Mouse (Mus musculus) CH12.LX (cell line): Measurements from ENCODE around the gene Ces1b. TPM values are rescaled to one million over a fixed set of nuclear protein-coding genes. Genes with fewer than 3 reads are reported as not detected.

Experiments used
- DNase-seq: peaks from one replicate; pipeline ENCODE4 v3.0.0-alpha.2; 2013; ENCODE audit errors: extremely low read depth
- H3K27ac ChIP-seq: 2 replicates; pipeline ENCODE4 v1.5.1; 2012; ENCODE audit warnings: low read depth, mild to moderate bottlenecking, control low read depth, moderate library complexity; ENCODE audit not compliant: insufficient read depth
- H3K27me3 ChIP-seq: replicated peaks from 2 replicates; pipeline ENCODE3; 2012; ENCODE audit warnings: inconsistent platforms
- H3K36me3 ChIP-seq, 2 experiments: replicated peaks in 1 of 2; 2 replicates each; pipeline versions ENCODE3 to v1.6.1; 2012; ENCODE audit warnings: inconsistent platforms in 1 of 2, low read length in 1 of 2, mild to moderate bottlenecking in 1 of 2, mixed read lengths in 1 of 2, moderate library complexity in 1 of 2; ENCODE audit not compliant: control insufficient read depth in 1 of 2, insufficient read depth in 1 of 2
- H3K4me1 ChIP-seq, 2 experiments: 2 replicates each; pipeline ENCODE4 v1.6.1; 2012; ENCODE audit warnings: inconsistent platforms in 1 of 2, moderate library complexity in 1 of 2; ENCODE audit not compliant: insufficient read depth in 2 of 2, control insufficient read depth in 1 of 2
- H3K4me2 ChIP-seq: 2 replicates; pipeline ENCODE4 v1.6.1; 2012; ENCODE audit warnings: low read depth, mild to moderate bottlenecking, control low read depth; ENCODE audit not compliant: poor library complexity, insufficient read depth, severe bottlenecking
- H3K4me3 ChIP-seq, 3 experiments: fragments of 150-350 bp in 1 of 3; sonication (generic) in 1 of 3; replicated peaks in 1 of 3; 2 replicates each; pipeline versions ENCODE3 to v1.5.1; 2011 to 2012; ENCODE audit warnings: low read depth in 2 of 3, low read length in 2 of 3, mild to moderate bottlenecking in 2 of 3, moderate library complexity in 2 of 3, control low read depth in 1 of 3, improper control_type of control experiment in 1 of 3, inconsistent platforms in 1 of 3, mixed read lengths in 1 of 3; ENCODE audit not compliant: poor library complexity in 1 of 3
- H3K79me2 ChIP-seq: replicated peaks from 2 replicates; pipeline ENCODE4 v1.6.1; 2012; ENCODE audit warnings: mild to moderate bottlenecking, moderate library complexity; ENCODE audit not compliant: control insufficient read depth, poor library complexity, insufficient read depth, severe bottlenecking; ENCODE audit errors: extremely low read depth
- H3K9ac ChIP-seq: 2 replicates; pipeline ENCODE4 v1.6.1; 2012; ENCODE audit warnings: low read depth, mild to moderate bottlenecking, control low read depth, moderate library complexity; ENCODE audit not compliant: insufficient read depth
- H3K9me3 ChIP-seq: replicated peaks from 2 replicates; pipeline ENCODE3; 2012; ENCODE audit warnings: low read length, inconsistent platforms, mixed read lengths
- BHLHE40 ChIP-seq: IDR thresholded peaks from 2 replicates; pipeline ENCODE4 v1.6.1; 2011; ENCODE audit warnings: mild to moderate bottlenecking, low read depth, low read length, improper control_type of control experiment
- CHD2 ChIP-seq: IDR thresholded peaks from 2 replicates; pipeline ENCODE4 v1.6.1; 2011; ENCODE audit warnings: low read length, improper control_type of control experiment
- CTCF ChIP-seq, 2 experiments: IDR thresholded peaks in 1 of 2; conservative IDR thresholded peaks in 1 of 2; 2 replicates each; pipeline ENCODE4 v1.5.1; 2011 to 2012; ENCODE audit warnings: low read depth in 2 of 2, low read length in 2 of 2, improper control_type of control experiment in 1 of 2, inconsistent platforms in 1 of 2, mild to moderate bottlenecking in 1 of 2, moderate library complexity in 1 of 2
- EP300 ChIP-seq: IDR thresholded peaks from 2 replicates; pipeline ENCODE4 v1.6.1; 2011; ENCODE audit warnings: low read length, improper control_type of control experiment
- JUND ChIP-seq: conservative IDR thresholded peaks from 2 replicates; pipeline ENCODE4 v1.6.1; 2011; ENCODE audit warnings: low read depth, low read length, improper control_type of control experiment
- KAT2A ChIP-seq: IDR thresholded peaks from 2 replicates; pipeline ENCODE4 v1.6.1; 2012; ENCODE audit warnings: low read length, improper control_type of control experiment, inconsistent platforms; ENCODE audit not compliant: insufficient replicate concordance
- MAFK ChIP-seq: IDR thresholded peaks from 2 replicates; pipeline ENCODE4 v1.6.1; 2011; ENCODE audit warnings: low read length, improper control_type of control experiment; ENCODE audit not compliant: insufficient replicate concordance
- MEF2A ChIP-seq: IDR thresholded peaks from 2 replicates; pipeline ENCODE4 v1.6.1; 2014; ENCODE audit warnings: low read depth, mild to moderate bottlenecking, inconsistent platforms, low read length, improper control_type of control experiment, borderline replicate concordance
- MXI1 ChIP-seq: IDR thresholded peaks from 2 replicates; pipeline ENCODE4 v1.6.1; 2011; ENCODE audit warnings: mild to moderate bottlenecking, low read depth, low read length, improper control_type of control experiment
- MYC ChIP-seq: IDR thresholded peaks from 2 replicates; pipeline ENCODE4 v1.6.1; 2011; ENCODE audit warnings: low read depth, mild to moderate bottlenecking, improper control_type of control experiment, low read length
- NELFE ChIP-seq: IDR thresholded peaks from 2 replicates; pipeline ENCODE4 v1.6.1; 2011; ENCODE audit warnings: low read depth, low read length, improper control_type of control experiment
- NRF1 ChIP-seq: IDR thresholded peaks from 2 replicates; pipeline ENCODE4 v1.6.1; 2014; ENCODE audit warnings: low read depth, mild to moderate bottlenecking, inconsistent platforms, low read length, improper control_type of control experiment, moderate library complexity
- PAX5 ChIP-seq: IDR thresholded peaks from 2 replicates; pipeline ENCODE4 v1.6.1; 2012; ENCODE audit warnings: low read length, inconsistent platforms, mixed read lengths
- POLR2AphosphoS2 ChIP-seq: IDR thresholded peaks from 2 replicates; pipeline ENCODE4 v1.6.1; 2011; ENCODE audit warnings: low read depth, low read length, improper control_type of control experiment
- RAD21 ChIP-seq: IDR thresholded peaks from 2 replicates; pipeline ENCODE4 v1.6.1; 2011; ENCODE audit warnings: low read depth, mild to moderate bottlenecking, low read length, improper control_type of control experiment, moderate library complexity
- RCOR1 ChIP-seq: conservative IDR thresholded peaks from 2 replicates; pipeline ENCODE4 v1.6.1; 2012; ENCODE audit warnings: low read depth, mild to moderate bottlenecking, inconsistent platforms, low read length, improper control_type of control experiment
- USF2 ChIP-seq: conservative IDR thresholded peaks from 2 replicates; pipeline ENCODE4 v1.6.1; 2011; ENCODE audit warnings: low read depth, low read length, improper control_type of control experiment
- ZMIZ1 ChIP-seq: IDR thresholded peaks from 2 replicates; pipeline ENCODE4 v1.6.1; 2012; ENCODE audit warnings: low read depth, mild to moderate bottlenecking, inconsistent platforms, low read length, improper control_type of control experiment
- dilution Hi-C: fragments of 300-500 bp; cut with MboI; formaldehyde crosslinking; loops from 2 replicates; pipeline ENCODE4 v1.14.3; 2020; ENCODE audit warnings: low sequenced_read_pairs; ENCODE audit not compliant: extremely low pct_unique_long_range_greater_than_20kb, extremely low pct_ligation_motif_present
- in situ Hi-C: fragments of 300-500 bp; cut with MboI; formaldehyde crosslinking; loops from 3 replicates; pipeline ENCODE4 v1.14.3; 2019; ENCODE audit warnings: low sequenced_read_pairs, low pct_ligation_motif_present, low pct_unique_long_range_greater_than_20kb, mixed read lengths
- polyA plus RNA-seq: library from polyadenylated mRNA; unstranded; fragments of >175 nt; gene quantifications from 2 replicates; pipeline ENCODE4 v1.2.1, GENCODE M21; 2012; ENCODE audit warnings: low read depth; ENCODE audit not compliant: insufficient read length
- total RNA-seq, 2 experiments: library from RNA; depleted of rRNA; stranded (reverse); fragments of 300-350 nt in 1 of 2; fragments of >200 nt in 1 of 2; gene quantifications; 2 replicates each; pipeline ENCODE4 v1.2.3; 2012 to 2014

The Ces1b gene
- total and polyA plus RNA-seq, 3 experiments: not detected

DNA sequence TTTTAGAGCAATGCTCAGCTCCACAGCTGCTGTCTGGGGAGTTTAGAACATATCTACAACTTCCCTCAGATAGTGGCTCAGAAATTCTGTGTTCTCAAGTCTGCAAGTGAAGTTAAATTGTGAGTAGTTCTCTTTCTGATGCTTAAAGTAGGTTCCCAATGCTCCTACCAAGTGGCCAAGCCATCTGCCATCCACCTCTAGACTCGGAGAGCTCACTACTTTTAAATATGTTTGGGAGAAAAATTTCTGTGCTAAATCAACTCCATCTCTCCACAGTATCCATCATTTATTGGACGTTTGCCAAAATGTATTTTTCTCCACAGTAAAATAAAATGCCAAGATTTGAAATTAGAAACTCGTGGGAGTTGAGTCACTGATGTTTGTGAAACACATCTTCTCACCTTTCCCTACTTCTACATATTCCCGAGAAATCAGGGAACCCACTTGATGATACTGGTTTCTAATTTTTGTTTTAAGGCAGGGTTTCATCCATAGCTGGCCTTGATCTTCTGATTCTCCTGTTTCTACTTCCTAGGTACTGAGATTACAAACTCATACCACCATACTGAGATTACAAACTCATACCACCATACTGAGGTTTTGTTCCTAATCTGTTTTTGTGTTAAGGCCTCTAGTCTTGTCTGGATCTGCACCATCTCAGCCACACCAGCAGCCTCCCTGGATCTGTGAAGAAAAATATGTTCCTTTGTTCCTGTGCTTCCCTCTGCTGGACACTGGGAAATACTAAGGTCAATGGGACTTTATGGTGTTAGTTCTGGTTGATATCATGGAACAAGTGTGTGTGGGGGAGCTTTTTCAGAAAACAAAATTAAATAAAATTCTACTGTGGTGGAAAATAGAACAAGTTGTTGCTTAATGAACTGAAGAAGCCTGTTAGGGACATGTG is 31.1 kb downstream of the Ces1b start:
- peaks cover 2% of the 10 kb centered on the region for H3K9me3 ChIP-seq
- H3K27ac ChIP-seq: no peak overlapping the region
- dilution Hi-C loops (no loop called here), in situ Hi-C loops (no loop called here)
- no peaks in the 10 kb centered on the region for H3K36me3 ChIP-seq
- H3K4me3 ChIP-seq: no peak overlapping the region
- no peak for TF ChIP-seq ZMIZ1
- TF ChIP-seq MYC: no peak
- TF ChIP-seq PAX5: no peak
- no peak for TF ChIP-seq JUND
- no peak for TF ChIP-seq CHD2
- no peak for TF ChIP-seq RCOR1
- no peak for TF ChIP-seq NELFE
- TF ChIP-seq KAT2A: no peak
- TF ChIP-seq NRF1: no peak
- no peak for TF ChIP-seq EP300
- TF ChIP-seq BHLHE40: no peak
- TF ChIP-seq RAD21: no peak
- H3K4me1 ChIP-seq: no peaks in the 10 kb centered on the region
- H3K9ac ChIP-seq: no peak overlapping the region
- no peak for DNase-seq
- no peak overlapping the region for H3K4me2 ChIP-seq
- H3K79me2 ChIP-seq: no peaks in the 10 kb centered on the region
- H3K27me3 ChIP-seq: no peaks in the 10 kb centered on the region

DNA sequence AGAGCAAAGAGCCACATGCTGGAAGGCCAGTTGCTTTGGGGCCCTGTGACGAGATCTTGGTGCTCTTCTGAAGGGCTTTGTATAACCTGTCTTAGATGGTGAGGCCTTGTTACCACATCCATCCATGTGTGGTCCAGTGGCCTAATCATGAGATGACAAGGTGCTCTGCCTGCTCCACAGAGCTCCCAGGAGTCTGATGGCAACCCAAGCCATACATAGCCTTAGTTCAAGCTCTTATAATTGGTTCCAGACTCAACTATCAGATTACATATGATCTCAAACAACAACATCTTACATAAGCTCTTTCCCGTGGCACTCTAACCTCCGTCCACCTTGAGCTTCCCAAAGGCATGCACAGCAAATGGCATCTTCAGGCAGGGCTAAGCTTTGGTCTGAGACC is 31.7 kb downstream of the Ces1b start, which contains the start of gene Ces1a:
Gene Ces1a (minus strand): TSS at position 101 of the 400 bp plus-strand sequence.
- in situ Hi-C loops: no loop called here
- Histone ChIP-seq H3K4me2 (no peak within 1 kb of the TSS), H3K9me3 (peaks cover 2% of the 10 kb centered on the region), H3K36me3 (no peaks in the 10 kb centered on the region), H3K9ac (no peak within 1 kb of the TSS), H3K27ac (no peak within 1 kb of the TSS), H3K27me3 (no peaks in the 10 kb centered on the region), H3K79me2 (no peaks in the 10 kb centered on the region), H3K4me3 (no peak within 1 kb of the TSS), H3K4me1 (no peaks in the 10 kb centered on the region)
- TF ChIP-seq MAFK (no peak), MXI1 (no peak), POLR2AphosphoS2 (no peak), RAD21 (no peak), ZMIZ1 (no peak), CHD2 (no peak), MYC (no peak), PAX5 (no peak), EP300 (no peak), NELFE (no peak), CTCF (conservative IDR thresholded peaks at IDR 0.05 in 1 of 2, IDR thresholded peaks at IDR 0.05 in 1 of 2; ENCODE audit: low read depth in 2 of 2, low read length in 2 of 2) (no peak), MEF2A (no peak), BHLHE40 (no peak), USF2 (no peak)
- no peak for DNase-seq
- dilution Hi-C loops: no loop called here
